Mouse (Mus musculus) MEL (cell line): Measurements from ENCODE around the gene Adamts14. TPM values are rescaled to one million over a fixed set of nuclear protein-coding genes. Genes with fewer than 3 reads are reported as not detected.

Source experiments
- DNase-seq: peaks from one replicate; pipeline ENCODE4 v3.0.0; 2011; ENCODE audit warnings: low read depth, low spot score
- H3K27ac ChIP-seq: 2 replicates; pipeline ENCODE4 v1.5.1; 2012; ENCODE audit warnings: low read depth, mild to moderate bottlenecking, control low read depth, low read length, moderate library complexity; ENCODE audit not compliant: control insufficient read depth
- H3K27me3 ChIP-seq, 2 experiments: fragments of 150-350 bp in 1 of 2; sonication (generic) in 1 of 2; 2 replicates each; pipeline ENCODE4 v1.6.1; 2012; ENCODE audit warnings: low read length in 2 of 2, mild to moderate bottlenecking in 2 of 2, improper control_type of control experiment in 1 of 2, moderate library complexity in 1 of 2; ENCODE audit not compliant: insufficient read depth in 2 of 2, control insufficient read depth in 1 of 2
- H3K36me3 ChIP-seq, 2 experiments: 2 replicates each; pipeline ENCODE4 v1.6.1; 2012 to 2014; ENCODE audit warnings: low read length in 2 of 2, improper control_type of control experiment in 1 of 2, inconsistent platforms in 1 of 2, mild to moderate bottlenecking in 1 of 2; ENCODE audit not compliant: insufficient read depth in 2 of 2, control insufficient read depth in 1 of 2
- H3K4me1 ChIP-seq, 2 experiments: fragments of 150-350 bp in 1 of 2; sonication (generic) in 1 of 2; 2 replicates each; pipeline ENCODE4 v1.6.1; 2012; ENCODE audit warnings: low read length in 2 of 2, improper control_type of control experiment in 1 of 2, mild to moderate bottlenecking in 1 of 2; ENCODE audit not compliant: insufficient read depth in 2 of 2, control insufficient read depth in 1 of 2
- H3K4me3 ChIP-seq, 2 experiments: fragments of 150-350 bp in 1 of 2; sonication (generic) in 1 of 2; 2 replicates each; pipeline ENCODE4 v1.5.1; 2012; ENCODE audit warnings: low read depth in 2 of 2, low read length in 2 of 2, mild to moderate bottlenecking in 2 of 2, moderate library complexity in 2 of 2, control low read depth in 1 of 2, improper control_type of control experiment in 1 of 2; ENCODE audit not compliant: control insufficient read depth in 1 of 2, insufficient read depth in 1 of 2
- H3K79me2 ChIP-seq: 2 replicates; pipeline ENCODE4 v1.6.1; 2012; ENCODE audit warnings: mild to moderate bottlenecking, low read length, moderate library complexity; ENCODE audit not compliant: control insufficient read depth, poor library complexity, insufficient read depth
- H3K9ac ChIP-seq: 2 replicates; pipeline ENCODE4 v1.6.1; 2012; ENCODE audit warnings: low read depth, mild to moderate bottlenecking, control low read depth, low read length, moderate library complexity; ENCODE audit not compliant: control insufficient read depth, poor library complexity, severe bottlenecking
- H3K9me3 ChIP-seq: fragments of 150-350 bp; sonication (generic); replicated peaks from 2 replicates; pipeline ENCODE4 v1.6.1; 2012; ENCODE audit warnings: mild to moderate bottlenecking, low read length, improper control_type of control experiment, moderate library complexity; ENCODE audit not compliant: insufficient read depth
- BHLHE40 ChIP-seq: IDR thresholded peaks from 2 replicates; pipeline ENCODE4 v1.6.1; 2012; ENCODE audit warnings: low read depth, mild to moderate bottlenecking, inconsistent platforms, low read length, improper control_type of control experiment, borderline replicate concordance
- E2F4 ChIP-seq: IDR thresholded peaks from 2 replicates; pipeline ENCODE4 v1.6.1; 2011; ENCODE audit warnings: low read depth, low read length, improper control_type of control experiment, borderline replicate concordance
- ELF1 ChIP-seq: IDR thresholded peaks from 2 replicates; pipeline ENCODE4 v1.6.1; 2014; ENCODE audit warnings: low read depth, mild to moderate bottlenecking, inconsistent platforms, low read length, improper control_type of control experiment, moderate library complexity
- EP300 ChIP-seq, 2 experiments: IDR thresholded peaks; 2 replicates each; pipeline ENCODE4 v1.6.1; 2011; ENCODE audit warnings: improper control_type of control experiment in 2 of 2, low read length in 2 of 2, low read depth in 1 of 2, mild to moderate bottlenecking in 1 of 2
- HCFC1 ChIP-seq: IDR thresholded peaks from 2 replicates; pipeline ENCODE4 v1.6.1; 2012; ENCODE audit warnings: low read depth, mild to moderate bottlenecking, inconsistent platforms, low read length, improper control_type of control experiment, moderate library complexity
- KAT2A ChIP-seq: conservative IDR thresholded peaks from 2 replicates; pipeline ENCODE4 v1.6.1; 2012; ENCODE audit warnings: low read depth, low read length, improper control_type of control experiment, inconsistent platforms
- MEF2A ChIP-seq: IDR thresholded peaks from 2 replicates; pipeline ENCODE4 v1.6.1; 2014; ENCODE audit warnings: low read depth, mild to moderate bottlenecking, inconsistent platforms, low read length, improper control_type of control experiment; ENCODE audit not compliant: poor library complexity, insufficient replicate concordance, severe bottlenecking; ENCODE audit errors: extremely low read depth
- MYB ChIP-seq: IDR thresholded peaks from 2 replicates; pipeline ENCODE4 v1.6.1; 2011; ENCODE audit warnings: mild to moderate bottlenecking, low read depth, low read length, improper control_type of control experiment
- MYC ChIP-seq: IDR thresholded peaks from 2 replicates; pipeline ENCODE4 v1.6.1; 2011; ENCODE audit warnings: low read depth, mild to moderate bottlenecking, low read length, improper control_type of control experiment, moderate library complexity
- NELFE ChIP-seq: IDR thresholded peaks from 2 replicates; pipeline ENCODE4 v1.6.1; 2011; ENCODE audit warnings: low read depth, low read length, improper control_type of control experiment
- RCOR1 ChIP-seq: IDR thresholded peaks from 2 replicates; pipeline ENCODE4 v1.6.1; 2012; ENCODE audit warnings: low read depth, mild to moderate bottlenecking, inconsistent platforms, low read length, improper control_type of control experiment
- SIN3A ChIP-seq: IDR thresholded peaks from 2 replicates; pipeline ENCODE4 v1.6.1; 2012; ENCODE audit warnings: low read length, improper control_type of control experiment, inconsistent platforms
- TAL1 ChIP-seq: IDR thresholded peaks from 2 replicates; pipeline ENCODE4 v1.6.1; 2012; ENCODE audit warnings: mild to moderate bottlenecking, inconsistent platforms, low read length, moderate library complexity, mixed read lengths
- TCF12 ChIP-seq: IDR thresholded peaks from 2 replicates; pipeline ENCODE4 v1.6.1; 2014; ENCODE audit warnings: low read depth, mild to moderate bottlenecking, inconsistent platforms, low read length, improper control_type of control experiment, moderate library complexity
- UBTF ChIP-seq: IDR thresholded peaks from 2 replicates; pipeline ENCODE4 v1.6.1; 2012; ENCODE audit warnings: low read depth, mild to moderate bottlenecking, inconsistent platforms, low read length, improper control_type of control experiment, moderate library complexity, borderline replicate concordance; ENCODE audit not compliant: insufficient read depth
- ZC3H11A ChIP-seq: IDR thresholded peaks from 2 replicates; pipeline ENCODE4 v1.6.1; 2012; ENCODE audit warnings: low read depth, mild to moderate bottlenecking, inconsistent platforms, low read length, improper control_type of control experiment
- ZMIZ1 ChIP-seq: IDR thresholded peaks from 2 replicates; pipeline ENCODE4 v1.6.1; 2012; ENCODE audit warnings: low read depth, mild to moderate bottlenecking, inconsistent platforms, low read length, improper control_type of control experiment, moderate library complexity
- polyA plus RNA-seq, 2 experiments: library from polyadenylated mRNA; stranded (reverse) in 1 of 2; unstranded in 1 of 2; fragments of >175 nt in 1 of 2; fragments of >200 nt in 1 of 2; gene quantifications; 2 replicates each; pipeline versions ENCODE4 v1.2.1 to v1.2.4; 2012; ENCODE audit warnings: low replicate concordance in 2 of 2, low read depth in 1 of 2; ENCODE audit not compliant: insufficient read length in 2 of 2, insufficient read depth in 1 of 2, missing spikeins in 1 of 2
- total RNA-seq: library from RNA; depleted of rRNA; stranded (reverse); fragments of 300-350 nt; gene quantifications from 2 replicates; pipeline ENCODE4 v1.2.3, GENCODE M21; 2012

Adamts14 gene
- total and polyA plus RNA-seq, 3 experiments: not detected

- Histone ChIP-seq H3K36me3 (no peaks in the 10 kb centered on the region), H3K27ac (no peak overlapping the region), H3K79me2 (no peaks in the 10 kb centered on the region), H3K9ac (no peak overlapping the region), H3K4me1 (no peaks in the 10 kb centered on the region), H3K27me3 (no peaks in the 10 kb centered on the region), H3K4me3 (no peak overlapping the region), H3K9me3 (no peaks in the 10 kb centered on the region)
- TF ChIP-seq ZC3H11A (no peak), ZMIZ1 (no peak), TAL1 (no peak), UBTF (no peak), HCFC1 (no peak), SIN3A (no peak), MEF2A (no peak), NELFE (no peak), EP300 (IDR thresholded peaks at IDR 0.05; ENCODE audit: low read depth in 1 of 2, low read length in 2 of 2) (no peak), ELF1 (no peak), KAT2A (no peak), BHLHE40 (no peak), TCF12 (no peak), RCOR1 (no peak), MYC (no peak), E2F4 (no peak)
- DNase-seq: no peak
Observed at GRCm38 (mm10) chr10:61237391-61237785, 35.9 kb downstream of the Adamts14 start.

- no peak overlapping the region for H3K27ac ChIP-seq
- no peak for TF ChIP-seq UBTF
- no peak for TF ChIP-seq EP300 (IDR thresholded peaks at IDR 0.05; ENCODE audit: low read depth in 1 of 2, low read length in 2 of 2)
- TF ChIP-seq MYB: no peak
Observed at GRCm38 (mm10) chr10:61236683-61237390, 36.4 kb downstream of the Adamts14 start.

More at GRCm38 (mm10) chr10:61236683-61237390, 36.4 kb downstream of the Adamts14 start:
- H3K9me3 ChIP-seq: no peaks in the 10 kb centered on the region
- no peak overlapping the region for H3K4me3 ChIP-seq
- no peak overlapping the region for H3K9ac ChIP-seq
- no peaks in the 10 kb centered on the region for H3K36me3 ChIP-seq
- H3K27me3 ChIP-seq: no peaks in the 10 kb centered on the region
- no peaks in the 10 kb centered on the region for H3K4me1 ChIP-seq
- no peak for DNase-seq
- no peaks in the 10 kb centered on the region for H3K79me2 ChIP-seq
